Mouse (Mus musculus): ENCODE data around the gene Nell2. TPM values are rescaled to one million over a fixed set of nuclear protein-coding genes. Genes with fewer than 3 reads are reported as not detected.

Nell2 gene
- 0.04 TPM for polyA plus RNA-seq (2012; fragmentation: generic; extraction: Trizol)

GRCm38 (mm10) chr15:95527948-95528861 lies at the start of gene Nell2:
Gene Nell2, minus strand, starts transcription at chr15:95528559.
- H3K79me2 ChIP-seq (ENCODE audit: control insufficient read depth, insufficient read depth) = no peaks in the 10 kb centered on the region
- H3K27me3 ChIP-seq (ENCODE audit: control insufficient read depth, insufficient read depth, insufficient read length) = peaks cover 15% of the 10 kb centered on the region
- H3K4me3 ChIP-seq = no peak within 1 kb of the TSS
- no peak within 1 kb of the TSS for H3K4me2 ChIP-seq (ENCODE audit: low read depth)
- TF ChIP-seq MAX (IDR thresholded peaks at IDR 0.05; ENCODE audit: low read depth) (no peak), MYOD1 (IDR thresholded peaks at IDR 0.05; ENCODE audit: control insufficient read depth in 1 of 3, insufficient read length in 2 of 3, low read depth in 2 of 3) (no peak), SRF (IDR thresholded peaks at IDR 0.05; ENCODE audit: control insufficient read depth, insufficient read length, low read depth) (no peak), POLR2A (IDR thresholded peaks at IDR 0.05; ENCODE audit: insufficient read length, low read depth) (no peak), MYOG (IDR thresholded peaks at IDR 0.05; ENCODE audit: control insufficient read depth in 1 of 3, insufficient read depth in 1 of 3, insufficient read length in 2 of 3, low read depth in 2 of 3) (no peak), CEBPB (IDR thresholded peaks at IDR 0.05; ENCODE audit: insufficient read depth, poor library complexity, severe bottlenecking) (no peak), E2F4 (IDR thresholded peaks at IDR 0.05; ENCODE audit: insufficient read depth) (no peak), POLR2AphosphoS2 (IDR thresholded peaks at IDR 0.05; ENCODE audit: insufficient read length, low read depth) (no peak), TCF3 (IDR thresholded peaks at IDR 0.05; ENCODE audit: insufficient read length, low read depth) (no peak), REST (IDR thresholded peaks at IDR 0.05; ENCODE audit: insufficient read depth, insufficient read length) (no peak), USF1 (IDR thresholded peaks at IDR 0.05; ENCODE audit: low read depth) (no peak), TCF12 (IDR thresholded peaks at IDR 0.05; ENCODE audit: insufficient read depth, poor library complexity, severe bottlenecking) (no peak)
- no peak within 1 kb of the TSS for H3ac ChIP-seq (ENCODE audit: control insufficient read depth, insufficient read length)
- no peaks in the 10 kb centered on the region for H3K36me3 ChIP-seq (ENCODE audit: control insufficient read depth, insufficient read depth)

- H3K79me2 ChIP-seq (ENCODE audit: control insufficient read depth, insufficient read depth) = no peaks in the 10 kb centered on the region
- no peaks in the 10 kb centered on the region for H3K36me3 ChIP-seq (ENCODE audit: control insufficient read depth, insufficient read depth)
- TF ChIP-seq E2F4 (IDR thresholded peaks at IDR 0.05; ENCODE audit: insufficient read depth) (no peak), TCF12 (IDR thresholded peaks at IDR 0.05; ENCODE audit: insufficient read depth, poor library complexity, severe bottlenecking) (no peak), SRF (IDR thresholded peaks at IDR 0.05; ENCODE audit: control insufficient read depth, insufficient read length, low read depth) (no peak), TCF3 (IDR thresholded peaks at IDR 0.05; ENCODE audit: insufficient read length, low read depth) (no peak), POLR2A (IDR thresholded peaks at IDR 0.05; ENCODE audit: insufficient read length, low read depth) (no peak), MYOD1 (IDR thresholded peaks at IDR 0.05; ENCODE audit: control insufficient read depth in 1 of 3, insufficient read length in 2 of 3, low read depth in 2 of 3) (no peak), CEBPB (IDR thresholded peaks at IDR 0.05; ENCODE audit: insufficient read depth, poor library complexity, severe bottlenecking) (no peak)
- H3ac ChIP-seq (ENCODE audit: control insufficient read depth, insufficient read length) = no peak overlapping the region
- no peak overlapping the region for H3K4me3 ChIP-seq
- H3K27me3 ChIP-seq (ENCODE audit: control insufficient read depth, insufficient read depth, insufficient read length) = peaks cover 55% of the 10 kb centered on the region
- H3K4me2 ChIP-seq (ENCODE audit: low read depth) = no peak overlapping the region
These were observed 46.3 kb upstream of the Nell2 start for GRCm38 (mm10) chr15:95574661-95575060.

- H3K79me2 ChIP-seq (ENCODE audit: control insufficient read depth, insufficient read depth) = no peaks in the 10 kb centered on the region
- TF ChIP-seq TCF3 (IDR thresholded peaks at IDR 0.05; ENCODE audit: insufficient read length, low read depth) (no peak), E2F4 (IDR thresholded peaks at IDR 0.05; ENCODE audit: insufficient read depth) (no peak), REST (IDR thresholded peaks at IDR 0.05; ENCODE audit: insufficient read depth, insufficient read length) (no peak), POLR2AphosphoS2 (IDR thresholded peaks at IDR 0.05; ENCODE audit: insufficient read length, low read depth) (no peak), POLR2A (IDR thresholded peaks at IDR 0.05; ENCODE audit: insufficient read length, low read depth) (no peak), TCF12 (IDR thresholded peaks at IDR 0.05; ENCODE audit: insufficient read depth, poor library complexity, severe bottlenecking) (no peak), USF1 (IDR thresholded peaks at IDR 0.05; ENCODE audit: low read depth) (no peak)
- H3K27me3 ChIP-seq (ENCODE audit: control insufficient read depth, insufficient read depth, insufficient read length) = peaks cover 15% of the 10 kb centered on the region
- H3K36me3 ChIP-seq (ENCODE audit: control insufficient read depth, insufficient read depth) = no peaks in the 10 kb centered on the region
- H3K4me2 ChIP-seq (ENCODE audit: low read depth) = no peak overlapping the region
- H3ac ChIP-seq (ENCODE audit: control insufficient read depth, insufficient read length) = no peak overlapping the region
- no peak overlapping the region for H3K4me3 ChIP-seq
These were observed 41.2 kb upstream of the Nell2 start for GRCm38 (mm10) chr15:95569606-95570005.

GRCm38 (mm10) chr15:95565160-95565559 lies 36.8 kb upstream of the Nell2 start:
- Histone ChIP-seq H3K4me3 (no peak overlapping the region), H3K36me3 (ENCODE audit: control insufficient read depth, insufficient read depth) (no peaks in the 10 kb centered on the region), H3K4me2 (ENCODE audit: low read depth) (no peak overlapping the region), H3K79me2 (ENCODE audit: control insufficient read depth, insufficient read depth) (no peaks in the 10 kb centered on the region), H3K27me3 (ENCODE audit: control insufficient read depth, insufficient read depth, insufficient read length) (no peaks in the 10 kb centered on the region), H3ac (ENCODE audit: control insufficient read depth, insufficient read length) (no peak overlapping the region)
- no peak for TF ChIP-seq USF1 (IDR thresholded peaks at IDR 0.05; ENCODE audit: low read depth)
- TF ChIP-seq MYOG (IDR thresholded peaks at IDR 0.05; ENCODE audit: control insufficient read depth in 1 of 3, insufficient read depth in 1 of 3, insufficient read length in 2 of 3, low read depth in 2 of 3) = no peak
- no peak for TF ChIP-seq MAX (IDR thresholded peaks at IDR 0.05; ENCODE audit: low read depth)
- TF ChIP-seq POLR2A (IDR thresholded peaks at IDR 0.05; ENCODE audit: insufficient read length, low read depth) = no peak
- TF ChIP-seq TCF12 (IDR thresholded peaks at IDR 0.05; ENCODE audit: insufficient read depth, poor library complexity, severe bottlenecking) = no peak
- TF ChIP-seq MYOD1 (IDR thresholded peaks at IDR 0.05; ENCODE audit: control insufficient read depth in 1 of 3, insufficient read length in 2 of 3, low read depth in 2 of 3) = no peak
- no peak for TF ChIP-seq POLR2AphosphoS2 (IDR thresholded peaks at IDR 0.05; ENCODE audit: insufficient read length, low read depth)
- no peak for TF ChIP-seq SRF (IDR thresholded peaks at IDR 0.05; ENCODE audit: control insufficient read depth, insufficient read length, low read depth)
- no peak for TF ChIP-seq TCF3 (IDR thresholded peaks at IDR 0.05; ENCODE audit: insufficient read length, low read depth)
